Mouse (Mus musculus) frontal cortex, postnatal 25 days (tissue): ENCODE results near the gene Gfm2.
"Not testable (repeated sequence)": the region's sequence is repeated elsewhere in the genome, so short reads cannot be mapped to it uniquely, and the experiment has no call there.

ENCODE experiments used
- DNase-seq, 2 experiments: peaks; one replicate each; pipeline ENCODE4 v3.0.0; 2022; ENCODE audit warnings: low spot score in 2 of 2

The Gfm2 gene

GRCm38 (mm10) chr13:97137466-97138400, at the start of gene Gfm2, which contains the start of gene Nsa2:
TSS of gene Gfm2 (plus strand) at chr13:97137937.
TSS of gene Nsa2 (minus strand) at chr13:97137937.
- DNase-seq: peak; percentile 80 to 87

GRCm38 (mm10) chr13:97088183-97088582, 49.6 kb upstream of the Gfm2 start:
- DNase-seq: no peak

- no peak for DNase-seq
Observed at GRCm38 (mm10) chr13:97095726-97096125, 42.0 kb upstream of the Gfm2 start.

DNA sequence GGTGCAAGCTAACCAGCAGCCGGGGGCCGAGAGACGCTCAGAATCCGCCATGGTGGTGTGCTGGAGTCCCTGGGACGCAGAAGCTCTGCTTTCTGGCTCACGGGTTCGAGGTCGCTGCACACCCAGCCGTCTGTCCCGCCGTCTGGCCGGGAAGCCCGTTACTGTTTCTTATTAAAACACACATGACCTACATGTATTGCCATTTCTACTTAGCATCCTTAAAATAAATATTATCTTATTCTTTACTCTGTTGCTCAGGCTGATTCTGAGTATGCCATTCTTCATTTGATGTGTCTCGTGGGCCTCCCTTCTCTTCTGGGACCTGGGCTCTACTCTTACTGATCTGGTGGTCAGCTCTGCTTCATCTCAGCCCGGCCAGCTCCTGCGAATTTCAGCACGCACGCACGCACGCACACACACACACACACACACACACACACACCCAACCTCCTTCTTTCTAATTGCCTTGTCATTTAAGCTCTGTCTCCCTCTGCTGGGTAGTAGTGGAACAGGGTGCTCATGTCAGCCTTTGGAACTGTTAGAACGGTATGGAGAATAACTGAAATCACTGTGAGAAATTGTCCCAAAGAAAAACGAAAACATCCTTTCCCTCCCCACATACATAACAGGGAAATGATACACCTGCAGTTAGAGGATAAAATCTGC, 38.4 kb upstream of the Gfm2 start, which contains the start of gene Gm6169:
Gene Gm6169, minus strand, starts transcription at position 51 of the 666 bp plus-strand sequence.
- DNase-seq: peak; percentile 23 to 47

GRCm38 (mm10) chr13:97104996-97105395, 32.7 kb upstream of the Gfm2 start:
- DNase-seq: no peak

GRCm38 (mm10) chr13:97107721-97108120, 30.0 kb upstream of the Gfm2 start:
- not testable (repeated sequence) for DNase-seq

- DNase-seq: no peak
Observed at GRCm38 (mm10) chr13:97109046-97109445, 28.7 kb upstream of the Gfm2 start.

GRCm38 (mm10) chr13:97121341-97121740, 16.4 kb upstream of the Gfm2 start:
- DNase-seq: no peak

DNA sequence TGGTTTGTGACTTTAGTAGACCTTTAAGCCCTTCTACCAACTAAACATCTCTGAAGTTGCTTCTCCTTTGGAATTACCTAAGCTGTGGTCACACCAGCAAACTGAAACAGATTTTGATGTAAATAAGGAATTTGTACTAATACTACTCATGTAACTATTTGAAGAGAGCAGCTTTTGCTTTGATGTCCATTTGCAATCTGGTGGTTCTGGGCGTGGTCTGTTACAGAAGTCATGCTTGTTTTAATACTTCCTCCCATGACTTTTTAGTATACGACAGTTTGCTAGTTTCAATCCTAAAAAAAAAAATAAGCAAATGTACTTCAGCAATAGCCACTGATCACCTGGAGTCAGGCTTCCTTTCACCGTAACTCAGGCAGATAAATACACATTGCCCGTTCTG, 8.1 kb upstream of the Gfm2 start:
- DNase-seq: not testable (repeated sequence)

GRCm38 (mm10) chr13:97130413-97130812, 7.3 kb upstream of the Gfm2 start:
- DNase-seq: not testable (repeated sequence)

DNA sequence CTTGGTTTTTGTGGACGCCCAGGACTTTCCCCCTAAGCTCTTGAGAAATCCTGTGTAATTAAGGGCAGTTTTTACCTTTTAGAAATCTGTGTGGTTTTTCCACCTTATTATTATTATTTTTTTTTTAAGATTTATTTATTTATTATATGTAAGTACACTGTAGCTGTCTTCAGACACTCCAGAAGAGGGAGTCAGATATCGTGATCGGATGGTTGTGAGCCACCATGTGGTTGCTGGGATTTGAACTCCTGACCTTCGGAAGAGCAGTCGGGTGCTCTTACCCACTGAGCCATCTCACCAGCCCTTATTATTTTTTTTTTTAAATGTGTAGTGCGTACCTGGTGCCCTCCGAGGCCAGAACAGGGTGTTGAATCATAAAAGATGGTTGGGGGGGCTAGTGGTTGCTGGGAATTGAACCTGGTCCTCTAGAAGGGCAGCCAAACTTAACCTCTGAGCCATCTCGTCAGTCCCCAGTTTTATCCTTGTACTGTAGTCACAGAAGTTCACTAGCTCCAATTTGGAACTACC, 731 bp downstream of the Gfm2 start:
- DNase-seq: not testable (repeated sequence)

DNA sequence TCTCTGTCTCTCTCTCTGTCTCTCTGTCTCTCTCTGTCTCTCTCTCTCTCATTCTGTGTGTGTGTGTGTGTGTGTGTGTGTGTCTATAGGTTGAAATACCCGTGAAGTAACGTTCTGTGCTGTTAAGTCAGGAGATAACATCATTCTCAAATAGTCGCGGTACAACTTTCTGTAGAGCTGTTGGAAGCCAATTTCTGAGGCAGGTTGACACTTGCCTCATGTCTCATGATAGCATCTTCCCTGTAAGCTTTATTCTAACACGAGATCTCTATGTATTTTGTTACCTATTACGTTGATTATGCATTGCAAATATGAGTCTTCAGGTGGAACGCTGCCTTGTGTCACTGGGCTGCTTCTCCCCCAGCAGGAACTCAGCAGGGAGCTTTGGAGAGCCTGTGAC, 4.6 kb downstream of the Gfm2 start:
- no peak for DNase-seq

DNA sequence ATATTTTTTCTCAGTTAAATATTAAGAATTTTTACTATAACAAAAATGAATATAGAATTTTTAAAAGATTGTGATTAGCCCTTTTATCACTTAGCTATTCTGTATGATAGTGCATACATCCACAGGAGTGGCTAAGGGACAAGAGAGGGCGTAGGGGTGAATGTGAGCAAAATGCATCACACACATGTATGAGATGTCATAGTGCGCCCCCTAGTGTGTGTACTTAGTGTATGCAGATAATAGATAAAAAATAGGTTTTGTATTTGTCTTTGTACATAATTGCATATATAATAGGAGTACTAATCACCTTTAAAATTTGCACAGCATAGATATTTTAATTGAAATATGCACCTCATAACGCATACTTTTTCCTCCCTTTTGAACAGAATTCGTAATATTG, 8.1 kb downstream of the Gfm2 start:
- no peak for DNase-seq

DNA sequence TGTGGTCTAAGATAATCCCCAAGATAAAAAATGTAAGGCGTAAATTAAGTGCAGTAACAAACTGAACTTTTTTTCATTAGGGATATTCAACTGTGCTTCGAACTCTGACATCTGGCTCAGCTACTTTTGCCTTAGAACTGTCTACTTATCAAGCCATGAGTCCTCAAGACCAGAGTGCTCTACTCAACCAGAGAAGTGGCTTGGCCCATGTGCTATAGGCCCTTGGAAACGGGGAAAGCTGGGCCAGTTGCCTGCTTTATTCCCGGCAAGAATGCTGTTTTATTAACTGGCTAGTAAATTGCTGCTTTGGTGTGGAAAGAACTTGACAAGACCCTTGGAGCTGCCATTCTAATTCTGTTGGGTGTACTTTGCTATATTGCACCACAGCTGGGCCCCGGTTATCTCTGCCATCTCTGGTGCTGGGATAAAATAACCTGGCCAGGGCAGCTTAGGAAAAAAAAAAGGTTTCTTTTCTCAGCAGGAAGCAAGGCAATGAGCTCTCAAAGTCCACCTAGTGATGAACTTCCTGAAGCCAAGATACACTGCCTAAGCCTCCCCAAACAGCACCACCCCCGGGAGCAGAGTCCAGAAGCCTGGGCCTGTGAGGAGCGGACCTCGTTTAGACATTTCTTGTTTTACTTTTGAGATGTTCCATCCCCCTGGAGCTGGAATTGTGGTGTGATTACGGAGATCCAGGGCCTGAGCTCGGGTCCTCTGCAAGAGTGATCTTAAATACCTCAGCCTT, 38.0 kb downstream of the Gfm2 start:
- no peak for DNase-seq

- no peak for DNase-seq
Observed at GRCm38 (mm10) chr13:97176731-97177130, 39.0 kb downstream of the Gfm2 start.

DNA sequence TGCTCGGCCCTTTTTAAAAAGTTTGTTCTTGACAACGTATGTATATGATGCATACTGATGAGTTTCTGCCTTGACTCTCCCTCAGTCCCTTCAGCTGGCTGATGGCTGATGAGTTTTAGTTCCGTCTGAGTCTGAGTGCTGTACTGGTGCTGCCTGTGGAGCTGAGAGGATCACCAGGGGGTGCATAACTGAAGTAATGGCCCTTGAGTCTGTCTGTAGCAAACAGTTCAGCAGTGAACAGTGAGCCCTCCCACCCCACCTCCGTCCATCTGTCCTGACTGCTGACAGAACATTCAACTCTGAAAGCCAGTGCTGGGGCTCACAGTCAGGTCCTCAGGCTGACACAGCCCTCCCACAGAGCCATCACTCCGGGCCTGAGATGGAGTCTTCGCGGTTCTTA, 41.2 kb downstream of the Gfm2 start:
- DNase-seq: no peak

- no peak for DNase-seq
Observed at GRCm38 (mm10) chr13:97180113-97180828, 42.5 kb downstream of the Gfm2 start.

GRCm38 (mm10) chr13:97182821-97183220, 45.1 kb downstream of the Gfm2 start:
- no peak for DNase-seq

DNA sequence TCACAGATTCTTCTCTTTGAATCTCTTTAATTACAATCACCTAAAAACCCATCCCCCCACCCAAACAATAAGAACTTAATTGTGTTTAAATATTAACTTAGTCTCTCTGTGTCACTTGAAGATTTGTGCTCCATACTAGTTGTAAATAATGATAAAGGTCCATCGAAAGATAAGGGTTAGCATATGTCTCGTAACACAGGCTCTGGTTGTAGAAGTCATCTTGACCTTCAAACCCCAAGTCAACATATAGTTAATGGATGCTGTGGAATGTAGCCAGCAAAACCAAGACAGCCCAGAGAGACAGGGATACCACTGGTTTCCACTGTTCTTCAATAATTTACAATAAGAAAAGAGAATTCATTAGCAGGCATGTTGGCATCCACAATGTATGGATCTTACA, 46.4 kb downstream of the Gfm2 start:
- no peak for DNase-seq

- DNase-seq: no peak
Observed at GRCm38 (mm10) chr13:97184656-97185055, 46.9 kb downstream of the Gfm2 start.

DNA sequence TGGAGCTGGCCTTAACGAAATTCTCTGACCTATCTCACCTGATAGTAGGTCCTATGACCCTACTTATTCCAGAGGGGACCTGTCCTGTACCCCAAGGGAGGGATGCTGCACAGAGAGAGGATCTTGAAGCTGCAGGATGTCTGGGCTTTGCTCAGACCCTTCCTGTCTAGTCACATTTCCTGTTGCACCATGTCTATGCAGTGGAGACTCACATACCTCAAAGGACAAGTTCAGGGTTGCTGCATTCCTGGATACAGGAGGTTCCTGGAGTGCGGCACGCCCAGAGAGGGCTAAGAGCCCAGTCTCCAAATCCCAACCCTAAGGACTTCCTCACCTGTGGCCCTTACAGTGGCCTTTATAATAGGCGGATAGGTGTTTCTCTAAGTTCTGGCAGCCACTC, 48.6 kb downstream of the Gfm2 start:
- no peak for DNase-seq
